Mouse (Mus musculus): Measurements from ENCODE around the gene Btrc. TPM values are rescaled to one million over a fixed set of nuclear protein-coding genes. Genes with fewer than 3 reads are reported as not detected.

Btrc gene
- total and polyA plus RNA-seq, 3 experiments, result 11.0 to 20.7 (median 14.0) TPM

DNA sequence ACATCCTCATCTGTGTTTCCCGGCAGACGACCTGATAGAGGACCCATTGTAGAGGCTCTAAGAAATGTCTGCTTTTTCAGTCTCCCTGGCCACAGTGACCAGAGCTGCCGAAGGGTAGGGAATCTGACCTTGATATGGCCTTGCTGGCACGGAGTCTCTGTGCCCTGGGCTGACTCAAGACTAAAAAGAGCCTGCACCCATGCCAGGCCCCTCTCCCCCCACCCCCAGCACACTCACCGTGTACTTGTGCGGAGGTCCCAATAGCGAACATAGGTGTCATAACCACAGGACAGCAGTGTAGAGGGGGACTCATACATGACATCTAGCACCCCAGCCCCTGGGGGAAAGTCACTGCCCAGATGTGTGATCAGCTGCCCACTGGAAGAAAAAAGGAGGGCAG lies 215.9 kb downstream of the Btrc start:
- H3K79me2 ChIP-seq (replicated peaks; ENCODE audit: control insufficient read depth, extremely low read depth, insufficient read depth, poor library complexity, severe bottlenecking), result no peaks in the 10 kb centered on the region
- H3K9me3 ChIP-seq (replicated peaks; ENCODE audit: low read length), result peaks cover 2% of the 10 kb centered on the region
- H3K4me1 ChIP-seq (ENCODE audit: control insufficient read depth in 1 of 2, insufficient read depth in 2 of 2), result peaks cover under 1 to 17% of the 10 kb centered on the region in 2 experiments
- TF ChIP-seq MEF2A (IDR thresholded peaks at IDR 0.05; ENCODE audit: borderline replicate concordance, low read depth, low read length) (no peak), MAZ (IDR thresholded peaks at IDR 0.05; ENCODE audit: low read depth, low read length) (no peak), CHD2 (IDR thresholded peaks at IDR 0.05; ENCODE audit: low read length) (no peak), CTCF (conservative IDR thresholded peaks at IDR 0.05 in 1 of 2, IDR thresholded peaks at IDR 0.05 in 1 of 2; ENCODE audit: low read depth in 2 of 2, low read length in 2 of 2) (no peak), USF2 (conservative IDR thresholded peaks at IDR 0.05; ENCODE audit: low read depth, low read length) (no peak), IRF4 (IDR thresholded peaks at IDR 0.05; ENCODE audit: low read depth, low read length) (no peak), USF1 (IDR thresholded peaks at IDR 0.05; ENCODE audit: low read depth, low read length) (no peak), MYC (IDR thresholded peaks at IDR 0.05; ENCODE audit: low read depth, low read length) (no peak), ZC3H11A (IDR thresholded peaks at IDR 0.05; ENCODE audit: low read depth, low read length) (no peak), POLR2AphosphoS2 (IDR thresholded peaks at IDR 0.05; ENCODE audit: low read depth, low read length) (no peak), ETS1 (conservative IDR thresholded peaks at IDR 0.05; ENCODE audit: low read depth, low read length) (no peak), CHD1 (IDR thresholded peaks at IDR 0.05; ENCODE audit: low read depth, low read length) (no peak), POLR2A (IDR thresholded peaks at IDR 0.05; ENCODE audit: low read depth, low read length) (no peak), RCOR1 (conservative IDR thresholded peaks at IDR 0.05; ENCODE audit: low read depth, low read length) (no peak), BHLHE40 (IDR thresholded peaks at IDR 0.05; ENCODE audit: low read depth, low read length) (no peak), NRF1 (IDR thresholded peaks at IDR 0.05; ENCODE audit: low read depth, low read length) (no peak)
- no peak overlapping the region for H3K27ac ChIP-seq (ENCODE audit: insufficient read depth, low read depth)
- H3K4me2 ChIP-seq (ENCODE audit: insufficient read depth, low read depth, poor library complexity, severe bottlenecking), result no peak overlapping the region
- no peak overlapping the region for H3K9ac ChIP-seq (ENCODE audit: insufficient read depth, low read depth)
- H3K4me3 ChIP-seq (replicated peaks in 1 of 3; ENCODE audit: low read depth in 2 of 3, low read length in 2 of 3, poor library complexity in 1 of 3), result no peak overlapping the region
- no peaks in the 10 kb centered on the region for H3K27me3 ChIP-seq (replicated peaks)
- DNase-seq (ENCODE audit: extremely low read depth), result no peak
- dilution Hi-C loops (cut with MboI; ENCODE audit: extremely low pct_ligation_motif_present, extremely low pct_unique_long_range_greater_than_20kb, low sequenced_read_pairs) (no loop called here), in situ Hi-C loops (cut with MboI; ENCODE audit: low pct_ligation_motif_present, low pct_unique_long_range_greater_than_20kb, low sequenced_read_pairs) (no loop called here)
- H3K36me3 ChIP-seq (replicated peaks in 1 of 2; ENCODE audit: control insufficient read depth in 1 of 2, insufficient read depth in 1 of 2, low read length in 1 of 2), result peaks cover 34 to 86% of the 10 kb centered on the region in 2 experiments

Other genes with a start within 250 kb of the Btrc start
- not detected in 2 replicates for gene Tlx1, start 213.1 kb upstream of the Btrc start, total RNA-seq (2012; rRNA removed)
- gene Tlx1, start 213.1 kb upstream of the Btrc start, total RNA-seq (2014; rRNA removed), result not detected in 2 replicates
- not detected in 2 replicates for gene Tlx1, start 213.1 kb upstream of the Btrc start, polyA plus RNA-seq (2012; ENCODE audit: insufficient read length, low read depth)
- not detected in 2 replicates for gene Lbx1, start 127.9 kb upstream of the Btrc start, total RNA-seq (2012; rRNA removed)
- not detected in 2 replicates for gene Lbx1, start 127.9 kb upstream of the Btrc start, total RNA-seq (2014; rRNA removed)
- not detected in 2 replicates for gene Lbx1, start 127.9 kb upstream of the Btrc start, polyA plus RNA-seq (2012; ENCODE audit: insufficient read length, low read depth)
- gene Poll, start 196.8 kb downstream of the Btrc start, total RNA-seq (2012; rRNA removed), result 21.0 and 24.6 TPM in 2 replicates
- gene Poll, start 196.8 kb downstream of the Btrc start, total RNA-seq (2014; rRNA removed), result 18.9 and 19.1 TPM in 2 replicates
- gene Poll, start 196.8 kb downstream of the Btrc start, polyA plus RNA-seq (2012; ENCODE audit: insufficient read length, low read depth), result 14.0 and 16.5 TPM in 2 replicates
- gene Gm17018, start 196.9 kb downstream of the Btrc start, total RNA-seq (2012; rRNA removed), result 30.3 and 34.4 TPM in 2 replicates
- gene Gm17018, start 196.9 kb downstream of the Btrc start, total RNA-seq (2014; rRNA removed), result 18.5 and 19.9 TPM in 2 replicates
- gene Gm17018, start 196.9 kb downstream of the Btrc start, polyA plus RNA-seq (2012; ENCODE audit: insufficient read length, low read depth), result 40.4 and 54.8 TPM in 2 replicates

Measured in CH12.LX (cell line).